Comparison of ENCODE assay signal across 11 mouse cellular contexts in the genomic region with DNA sequence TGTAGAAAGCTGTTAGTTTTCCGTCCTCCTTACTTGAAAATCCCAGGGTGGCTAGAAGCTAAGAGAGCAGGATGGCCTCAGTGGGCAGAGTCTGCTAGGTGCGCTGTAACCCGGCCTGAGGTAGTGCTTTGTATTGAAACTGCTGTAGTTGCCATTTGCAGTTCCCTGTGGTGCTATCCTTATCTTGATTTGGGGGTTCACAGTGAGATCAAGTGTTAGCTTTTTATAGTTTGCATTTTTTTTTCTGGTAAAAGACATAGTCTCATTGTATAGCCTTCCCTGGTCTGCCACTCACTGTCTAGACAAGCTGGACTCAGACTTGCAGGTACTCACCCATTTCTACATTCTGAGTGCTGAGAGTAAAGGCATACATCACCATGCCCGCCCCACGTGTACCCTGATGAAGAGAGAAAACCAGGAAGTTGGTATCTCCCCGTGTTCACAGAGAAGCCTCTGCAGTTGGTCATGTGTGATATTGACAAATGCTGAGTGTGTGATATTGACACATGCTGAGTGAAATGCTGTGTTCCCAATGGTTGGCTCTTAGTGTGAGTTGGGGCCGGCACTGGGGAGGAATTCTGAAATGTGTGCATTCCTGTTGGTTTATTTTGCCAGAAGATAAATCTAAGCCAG.
"Had no signal": no experiment of that assay in that cellular context is flagged by ENCODE, and none has a peak within 500 bp of the region (broad histone marks: within the 10 kb centered on the region; RNA-seq: fewer than 3 reads in every experiment).

No protein-coding gene starts in this region.

- H3K9me3 ChIP-seq: kidney, embryonic 15.5 days; limb, embryonic 13.5 days; liver, embryonic 12.5 days had no signal

- H3K27ac ChIP-seq: kidney, embryonic 15.5 days; limb, embryonic 13.5 days; liver, embryonic 12.5 days had no signal

- H3K9ac ChIP-seq: kidney, embryonic 15.5 days; limb, embryonic 13.5 days; liver, embryonic 12.5 days had no signal

- H3K4me1 ChIP-seq: kidney, embryonic 15.5 days; limb, embryonic 13.5 days; liver, embryonic 12.5 days had no signal

- H3K4me3 ChIP-seq: kidney, embryonic 15.5 days; limb, embryonic 13.5 days; liver, embryonic 12.5 days had no signal

- H3K27me3 ChIP-seq: kidney, embryonic 15.5 days; limb, embryonic 13.5 days; liver, embryonic 12.5 days had no signal

- ATAC-seq: intestine, embryonic 16.5 days; liver, embryonic 12.5 days; lung, postnatal 0 days; midbrain, embryonic 16.5 days had no signal

- DNase-seq: kidney, adult 2 months; kidney, postnatal 14 days; lung, postnatal 36 days; right cerebral cortex, postnatal 25 days had no signal

- H3K4me2 ChIP-seq: kidney, embryonic 15.5 days; limb, embryonic 13.5 days; liver, embryonic 12.5 days; midbrain, embryonic 11.5 days had no signal
